Mouse (Mus musculus): Measurements from ENCODE around the gene Sdsl.

Sdsl gene

DNA sequence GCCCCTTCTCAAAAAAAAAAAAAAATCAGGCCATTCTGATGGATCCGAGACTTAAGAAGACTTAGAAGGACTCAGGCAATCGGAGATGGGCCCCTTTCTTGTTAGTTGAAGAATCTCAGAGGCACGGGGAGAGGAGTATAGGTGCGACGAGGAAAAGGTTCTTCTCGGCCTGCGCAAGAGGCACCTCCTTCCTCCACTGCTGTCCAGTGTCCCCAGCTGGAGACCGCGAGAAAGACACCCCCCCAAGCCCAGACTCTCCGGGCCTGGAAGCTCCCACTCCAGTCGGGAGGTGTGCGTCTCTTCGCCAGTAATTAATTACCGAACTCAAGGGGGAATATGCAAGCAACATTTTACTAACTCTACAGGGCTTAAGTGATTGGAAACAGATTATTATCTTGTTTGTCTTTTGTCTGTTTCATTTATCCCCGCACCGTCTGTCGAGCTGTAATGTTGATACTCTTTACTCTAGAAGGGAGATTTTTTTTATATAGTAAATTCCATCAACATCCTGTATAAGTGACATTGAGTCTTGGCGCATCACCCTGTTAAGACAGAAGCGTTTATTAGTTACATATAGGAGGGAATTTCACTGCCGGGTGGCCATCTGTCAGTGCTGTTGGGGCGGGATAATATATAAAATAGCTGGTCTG, 44.3 kb downstream of the Sdsl start:
- no peak for DNase-seq (ENCODE audit: low spot score)

GRCm38 (mm10) chr5:120427451-120427938, 45.1 kb downstream of the Sdsl start:
- no peak for DNase-seq (ENCODE audit: low spot score)

- DNase-seq (ENCODE audit: low spot score), result no peak
Observed at GRCm38 (mm10) chr5:120426572-120426971, 46.0 kb downstream of the Sdsl start.

GRCm38 (mm10) chr5:120425711-120426110, 46.9 kb downstream of the Sdsl start:
- no peak for DNase-seq (ENCODE audit: low spot score)

GRCm38 (mm10) chr5:120424657-120425056, 48.0 kb downstream of the Sdsl start:
- DNase-seq (ENCODE audit: low spot score), result no peak

DNA sequence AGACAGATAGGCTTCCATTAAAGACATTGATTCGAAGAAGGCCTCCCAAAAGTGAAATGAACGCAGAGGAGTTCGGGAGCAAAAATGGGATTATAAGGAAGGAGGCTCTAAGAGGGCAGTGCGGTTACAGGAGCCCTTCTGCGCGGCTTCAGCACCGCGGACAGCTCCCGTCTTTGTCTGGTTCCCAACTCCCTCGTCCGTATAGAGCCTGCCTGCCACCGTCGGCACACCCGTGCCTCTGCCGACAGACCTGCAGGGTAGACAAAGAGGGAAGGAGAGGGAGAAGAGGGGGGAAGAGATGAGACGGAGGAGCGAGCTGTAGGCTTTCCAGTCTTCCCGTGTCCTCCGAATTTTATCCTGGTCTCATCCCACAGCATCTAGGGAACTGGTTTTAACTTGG, 48.6 kb downstream of the Sdsl start:
- DNase-seq (ENCODE audit: low spot score), result peak; percentile 64

GRCm38 (mm10) chr5:120420106-120420505, 52.5 kb downstream of the Sdsl start:
- DNase-seq (ENCODE audit: low spot score), result no peak

GRCm38 (mm10) chr5:120413436-120413835, 59.2 kb downstream of the Sdsl start:
- DNase-seq (ENCODE audit: low spot score), result no peak

- DNase-seq (ENCODE audit: low spot score), result no peak
Observed at GRCm38 (mm10) chr5:120409385-120410378, 62.9 kb downstream of the Sdsl start.

DNA sequence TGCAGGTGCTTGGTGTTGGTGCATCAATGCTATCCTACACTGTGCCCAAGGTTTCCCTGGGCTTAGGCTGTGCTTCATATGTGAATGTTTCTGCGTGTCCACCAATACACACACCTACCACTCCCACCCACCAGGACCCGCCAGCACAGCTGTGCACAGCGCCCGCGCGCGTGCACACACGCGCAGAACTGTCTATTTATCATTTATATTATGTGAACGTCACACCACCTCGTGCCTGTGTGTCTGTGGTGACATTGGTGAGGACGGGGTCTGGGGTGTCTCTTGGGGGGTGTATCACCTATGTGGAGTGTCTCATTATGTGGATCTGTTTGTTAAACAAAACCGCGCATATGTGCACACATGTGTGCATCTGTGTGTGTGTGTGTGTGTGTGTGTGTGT, 63.7 kb downstream of the Sdsl start:
- no peak for DNase-seq (ENCODE audit: low spot score)
